Mouse (Mus musculus) lung, postnatal 0 days (tissue): ENCODE results near the gene Hmgxb4.

Experiments
- CTCF ChIP-seq: IDR thresholded peaks from 2 replicates; pipeline ENCODE4 v1.5.1; 2016; ENCODE audit warnings: antibody characterized with exemption, mild to moderate bottlenecking
- EP300 ChIP-seq: IDR thresholded peaks from 2 replicates; pipeline ENCODE4 v1.6.1; 2016; ENCODE audit warnings: antibody characterized with exemption, mild to moderate bottlenecking, control low read depth

- no peak for TF ChIP-seq CTCF
- TF ChIP-seq EP300 = no peak
These were observed 3.1 kb upstream of the Hmgxb4 start for GRCm38 (mm10) chr8:74990021-74990420.
